Mouse (Mus musculus): Measurements from ENCODE around the gene Tex26. TPM values are rescaled to one million over a fixed set of nuclear protein-coding genes. Genes with fewer than 3 reads are reported as not detected.
A peak's percentile ranks its signal among the peaks of the same experiment; 100 is the strongest.

Gene Tex26
- polyA plus RNA-seq, 1 experiment, result not detected

DNA sequence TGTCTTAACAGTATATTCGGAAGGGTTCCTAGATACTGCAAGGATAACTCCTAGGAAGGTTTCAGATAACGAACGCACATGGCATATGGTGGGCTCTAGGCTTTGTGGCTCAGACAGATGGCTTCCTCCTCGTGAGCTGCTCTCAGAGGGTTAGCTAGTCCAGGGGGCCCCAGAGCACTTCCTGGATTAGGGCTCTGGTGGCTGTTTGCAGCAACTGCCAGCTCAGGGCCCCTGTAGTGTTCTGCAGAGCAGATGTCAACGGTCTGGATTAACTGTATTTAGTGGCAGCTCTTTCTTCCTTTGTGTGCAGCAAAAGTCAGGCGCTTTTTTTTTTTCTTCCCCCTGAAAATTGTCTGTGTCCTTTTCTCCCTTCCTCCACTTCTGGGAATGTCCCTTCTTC, 11.1 kb upstream of the Tex26 start:
- Histone ChIP-seq H3K4me3 (ENCODE audit: insufficient read depth, low read depth, low read length) (no peak overlapping the region), H3K4me1 (ENCODE audit: control insufficient read depth, insufficient read depth, low read length) (peaks cover 2% of the 10 kb centered on the region; the same call in 1 of the 2 replicates), H3K27ac (ENCODE audit: insufficient read depth, low read depth, low read length) (no peak overlapping the region)
- WGBS, result 52% methylated on average over 6 of the region's 6 CpGs
- TF ChIP-seq POLR2A (IDR thresholded peaks at IDR 0.05; ENCODE audit: insufficient read depth, low read depth, low read length) (no peak), CTCF (IDR thresholded peaks at IDR 0.05; ENCODE audit: insufficient read depth, low read depth, low read length) (no peak)

DNA sequence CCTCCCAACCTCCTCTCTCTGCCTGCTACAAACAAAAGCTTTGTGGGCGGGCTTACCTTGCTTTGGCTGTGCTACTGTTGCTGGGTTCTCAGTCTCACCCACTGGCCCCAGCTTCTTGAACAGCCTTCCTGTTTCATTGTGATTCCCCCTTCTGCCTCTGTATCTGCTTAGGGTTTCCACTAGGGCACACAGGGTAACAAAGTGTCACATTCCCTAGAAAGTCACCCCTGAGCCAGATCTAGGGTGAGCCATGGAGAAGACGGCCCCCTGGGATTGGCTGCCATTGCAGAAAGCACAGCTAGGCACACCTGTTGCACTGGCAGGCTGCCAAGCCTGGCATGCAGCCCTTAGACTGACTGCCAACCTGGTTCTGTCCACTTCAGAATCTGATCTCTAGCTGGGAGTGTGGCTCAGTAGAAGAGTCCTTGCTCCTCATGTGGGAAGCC, 10.6 kb upstream of the Tex26 start:
- WGBS, result 66% methylated on average over 2 of the region's 2 CpGs
- TF ChIP-seq CTCF (IDR thresholded peaks at IDR 0.05; ENCODE audit: insufficient read depth, low read depth, low read length) (no peak), POLR2A (IDR thresholded peaks at IDR 0.05; ENCODE audit: insufficient read depth, low read depth, low read length) (no peak)
- Histone ChIP-seq H3K27ac (ENCODE audit: insufficient read depth, low read depth, low read length) (no peak overlapping the region), H3K4me3 (ENCODE audit: insufficient read depth, low read depth, low read length) (no peak overlapping the region), H3K4me1 (ENCODE audit: control insufficient read depth, insufficient read depth, low read length) (peaks cover 2% of the 10 kb centered on the region; the same call in 1 of the 2 replicates)

DNA sequence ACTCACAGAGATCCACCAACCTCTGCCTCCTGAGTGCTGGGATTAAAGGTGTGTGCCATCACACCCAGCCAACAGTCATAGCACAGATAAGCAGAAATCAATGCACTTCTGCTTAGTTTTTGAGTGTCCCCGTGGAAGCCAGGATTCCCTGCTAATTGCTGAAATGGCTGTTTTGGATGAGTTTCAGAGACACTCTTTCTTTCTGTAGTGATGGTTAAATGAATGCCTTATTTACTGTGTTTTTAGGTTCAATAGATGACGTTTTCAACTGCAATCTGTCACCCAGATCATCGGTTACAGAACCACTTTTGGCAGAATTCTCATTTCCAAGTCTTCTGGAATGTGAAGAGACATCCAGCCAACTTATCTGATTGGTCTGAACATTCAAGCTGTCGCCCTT, 9.9 kb upstream of the Tex26 start:
- H3K4me1 ChIP-seq (ENCODE audit: control insufficient read depth, insufficient read depth, low read length), result peaks cover 2% of the 10 kb centered on the region; the same call in 1 of the 2 replicates
- no peak for TF ChIP-seq CTCF (IDR thresholded peaks at IDR 0.05; ENCODE audit: insufficient read depth, low read depth, low read length)
- no peak for TF ChIP-seq POLR2A (IDR thresholded peaks at IDR 0.05; ENCODE audit: insufficient read depth, low read depth, low read length)
- 65% methylated on average over 4 of the region's 4 CpGs for WGBS
- H3K27ac ChIP-seq (ENCODE audit: insufficient read depth, low read depth, low read length), result no peak overlapping the region
- no peak overlapping the region for H3K4me3 ChIP-seq (ENCODE audit: insufficient read depth, low read depth, low read length)

DNA sequence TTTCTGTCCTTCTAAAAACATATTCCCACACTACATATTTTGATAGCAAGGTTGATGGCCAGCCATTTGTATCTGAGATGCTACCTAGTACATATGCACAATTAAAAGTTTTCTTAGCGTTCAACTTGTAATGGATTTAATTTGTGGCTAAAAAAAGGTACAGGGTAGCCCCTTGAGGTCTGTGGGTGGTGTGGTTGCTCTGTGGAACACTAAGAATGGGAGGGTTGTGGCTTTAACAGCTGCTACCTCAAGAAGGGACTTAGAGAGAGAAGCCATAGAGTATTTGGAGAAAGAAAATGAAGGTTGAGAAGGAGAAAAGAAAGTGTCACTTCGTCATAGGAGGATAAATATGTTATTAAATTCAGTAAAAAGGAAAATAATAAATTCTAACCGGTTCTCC, 8.5 kb upstream of the Tex26 start:
- Histone ChIP-seq H3K4me3 (ENCODE audit: insufficient read depth, low read depth, low read length) (no peak overlapping the region), H3K4me1 (ENCODE audit: control insufficient read depth, insufficient read depth, low read length) (peaks cover 2% of the 10 kb centered on the region; the same call in 1 of the 2 replicates), H3K27ac (ENCODE audit: insufficient read depth, low read depth, low read length) (no peak overlapping the region)
- WGBS, result 87% methylated on average over 3 of the region's 3 CpGs
- TF ChIP-seq CTCF (IDR thresholded peaks at IDR 0.05; ENCODE audit: insufficient read depth, low read depth, low read length) (no peak), POLR2A (IDR thresholded peaks at IDR 0.05; ENCODE audit: insufficient read depth, low read depth, low read length) (no peak)

- no peak overlapping the region for H3K4me3 ChIP-seq (ENCODE audit: insufficient read depth, low read depth, low read length)
- no peak for TF ChIP-seq POLR2A (IDR thresholded peaks at IDR 0.05; ENCODE audit: insufficient read depth, low read depth, low read length)
- TF ChIP-seq CTCF (IDR thresholded peaks at IDR 0.05; ENCODE audit: insufficient read depth, low read depth, low read length), result no peak
- no peaks in the 10 kb centered on the region for H3K4me1 ChIP-seq (ENCODE audit: control insufficient read depth, insufficient read depth, low read length)
- 74% methylated on average over 7 of the region's 7 CpGs for WGBS
- no peak overlapping the region for H3K27ac ChIP-seq (ENCODE audit: insufficient read depth, low read depth, low read length)
Measured at GRCm38 (mm10) chr5:149433618-149434017, 5.8 kb upstream of the Tex26 start.

DNA sequence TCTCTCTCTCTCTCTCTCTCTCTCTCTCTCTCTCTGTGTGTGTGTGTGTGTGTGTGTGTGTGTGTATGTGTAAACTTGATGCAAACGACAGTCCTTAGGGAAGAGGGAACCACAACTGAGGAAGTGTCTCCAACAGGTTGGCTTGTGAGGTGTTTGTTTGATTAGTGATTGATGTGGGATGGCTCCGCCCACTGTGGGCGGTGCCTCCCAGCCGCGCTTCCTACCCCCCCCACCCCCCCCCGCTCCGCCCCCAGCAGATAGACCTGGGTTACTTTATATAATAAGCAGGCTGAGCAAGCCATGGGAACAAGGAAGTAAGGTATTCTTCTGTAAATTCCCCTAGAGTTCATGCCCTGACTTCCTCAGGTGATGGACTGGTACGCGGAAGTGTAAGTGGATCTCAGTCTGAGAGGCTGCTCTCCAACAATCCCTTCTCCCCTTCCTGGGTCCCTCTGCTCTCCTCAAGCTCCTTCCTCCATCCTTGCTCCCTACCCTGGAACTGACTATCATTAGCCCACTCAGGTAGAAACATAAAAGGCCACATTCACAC, 5.2 kb upstream of the Tex26 start:
- Histone ChIP-seq H3K4me1 (ENCODE audit: control insufficient read depth, insufficient read depth, low read length) (no peaks in the 10 kb centered on the region), H3K4me3 (ENCODE audit: insufficient read depth, low read depth, low read length) (no peak overlapping the region), H3K27ac (ENCODE audit: insufficient read depth, low read depth, low read length) (no peak overlapping the region)
- no peak for TF ChIP-seq POLR2A (IDR thresholded peaks at IDR 0.05; ENCODE audit: insufficient read depth, low read depth, low read length)
- no peak for TF ChIP-seq CTCF (IDR thresholded peaks at IDR 0.05; ENCODE audit: insufficient read depth, low read depth, low read length)
- WGBS, result 36% methylated on average over 9 of the region's 9 CpGs

- 73% methylated on average over 3 of the region's 3 CpGs for WGBS
- peaks cover 7% of the 10 kb centered on the region for H3K4me1 ChIP-seq (ENCODE audit: control insufficient read depth, insufficient read depth, low read length)
- no peak overlapping the region for H3K27ac ChIP-seq (ENCODE audit: insufficient read depth, low read depth, low read length)
- no peak overlapping the region for H3K4me3 ChIP-seq (ENCODE audit: insufficient read depth, low read depth, low read length)
- TF ChIP-seq CTCF (IDR thresholded peaks at IDR 0.05; ENCODE audit: insufficient read depth, low read depth, low read length) (no peak), POLR2A (IDR thresholded peaks at IDR 0.05; ENCODE audit: insufficient read depth, low read depth, low read length) (no peak)
Measured at GRCm38 (mm10) chr5:149436541-149436940, 2.9 kb upstream of the Tex26 start.

DNA sequence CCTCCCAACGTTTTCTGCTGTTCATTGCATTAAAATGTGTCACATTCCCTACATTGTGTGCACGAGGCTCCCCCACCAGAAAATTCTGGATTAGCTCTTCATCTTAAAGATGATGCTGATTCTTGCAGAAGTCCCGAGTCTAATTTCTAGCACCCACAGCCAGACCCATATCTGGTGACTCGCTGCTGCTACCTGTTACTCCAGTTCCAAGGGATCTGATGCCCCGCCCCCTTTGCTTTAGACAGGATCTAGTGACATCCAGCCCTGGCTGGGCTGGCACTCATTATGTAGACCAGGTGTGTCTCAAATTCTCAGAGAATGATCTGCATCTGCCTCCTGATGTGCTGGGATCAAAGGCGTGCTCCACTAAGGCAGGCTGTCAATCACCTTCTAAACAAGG, 2.3 kb upstream of the Tex26 start:
- no peak overlapping the region for H3K4me3 ChIP-seq (ENCODE audit: insufficient read depth, low read depth, low read length)
- TF ChIP-seq CTCF (IDR thresholded peaks at IDR 0.05; ENCODE audit: insufficient read depth, low read depth, low read length), result no peak
- TF ChIP-seq POLR2A (IDR thresholded peaks at IDR 0.05; ENCODE audit: insufficient read depth, low read depth, low read length), result no peak
- peaks cover 11% of the 10 kb centered on the region for H3K4me1 ChIP-seq (ENCODE audit: control insufficient read depth, insufficient read depth, low read length)
- 74% methylated on average over 6 of the region's 6 CpGs for WGBS
- no peak overlapping the region for H3K27ac ChIP-seq (ENCODE audit: insufficient read depth, low read depth, low read length)

DNA sequence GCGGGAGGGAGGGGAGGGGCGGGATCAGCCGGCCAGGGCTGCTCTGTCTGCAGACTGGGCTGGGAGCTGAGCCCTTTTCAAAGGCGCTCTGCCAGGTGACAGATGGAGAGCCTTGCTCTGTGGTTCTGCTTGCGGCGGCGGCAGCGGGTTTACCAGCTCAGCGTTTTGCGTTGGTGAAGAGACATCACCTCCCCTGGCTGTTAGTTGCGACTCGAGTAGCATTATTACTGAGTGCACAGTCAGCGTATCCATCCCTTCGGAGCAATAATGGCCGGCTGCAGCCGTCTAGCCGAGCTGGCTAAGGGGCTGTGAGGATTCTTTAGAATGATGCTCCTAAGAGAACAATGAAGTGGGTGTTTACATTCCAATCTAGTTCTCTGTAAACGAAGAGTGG, 717 bp downstream of the Tex26 start:
- WGBS, result under 1% methylated on average over 18 of the region's 18 CpGs
- peak overlapping the region; percentile 95 for H3K27ac ChIP-seq (ENCODE audit: insufficient read depth, low read depth, low read length)
- TF ChIP-seq POLR2A (IDR thresholded peaks at IDR 0.05; ENCODE audit: insufficient read depth, low read depth, low read length) (0 out of 2 replicates have a peak, but pooled peaks have one; percentile 26), CTCF (IDR thresholded peaks at IDR 0.05; ENCODE audit: insufficient read depth, low read depth, low read length) (no peak)
- H3K4me3 ChIP-seq (ENCODE audit: insufficient read depth, low read depth, low read length), result peak overlapping the region; percentile 49
- peaks cover 11% of the 10 kb centered on the region for H3K4me1 ChIP-seq (ENCODE audit: control insufficient read depth, insufficient read depth, low read length)
